Mouse (Mus musculus) kidney, adult 2 months (tissue): ENCODE measurements around the gene Adprhl1.

Source experiments
- CTCF ChIP-seq: fragments of 200-500 bp; conservative IDR thresholded peaks from 2 replicates; pipeline ENCODE4 v1.5.1; 2011; ENCODE audit warnings: low read depth, mild to moderate bottlenecking, control low read depth, low read length, moderate library complexity, mixed read lengths; ENCODE audit not compliant: insufficient read depth, insufficient read length
- POLR2A ChIP-seq: fragments of 200-500 bp; IDR thresholded peaks from one replicate; pipeline ENCODE4 v1.6.1; 2011; ENCODE audit warnings: low read depth, low read length, control low read depth

DNA sequence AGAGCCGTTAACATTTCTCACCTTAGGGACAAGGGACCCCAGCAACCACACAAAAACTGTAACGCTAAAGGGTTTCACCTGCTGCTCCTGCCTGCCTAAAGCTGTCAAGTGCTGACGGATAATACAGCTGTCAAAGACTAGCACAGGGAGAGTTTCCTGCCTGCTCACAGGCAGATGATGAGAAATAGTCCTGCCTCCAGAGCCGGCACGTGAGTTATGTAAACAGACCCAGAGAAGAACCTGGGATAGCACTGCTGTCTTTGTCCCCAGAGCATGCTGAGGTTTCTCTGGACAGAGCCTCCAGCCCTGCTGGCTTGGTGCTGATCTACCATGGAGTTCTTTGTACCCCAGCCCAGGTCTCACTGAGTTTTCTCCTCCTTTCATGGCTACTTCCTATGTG is 36.9 kb downstream of the Adprhl1 start:
- TF ChIP-seq CTCF (no peak), POLR2A (no peak)
